Mouse (Mus musculus) lung, embryonic 15.5 days (tissue): ENCODE measurements around the gene Polr3b. TPM values are rescaled to one million over a fixed set of nuclear protein-coding genes. Genes with fewer than 3 reads are reported as not detected.

Source experiments
- ATAC-seq: fragments of 200-750 bp; cut with Nextera tagmentation; 2 replicates; pipeline ENCODE4 v1.8.0; 2017; ENCODE audit warnings: moderate number of reproducible peaks, borderline replicate concordance; ENCODE audit not compliant: low FRiP score, low TSS enrichment; ENCODE audit errors: extremely low read depth
- H3K27ac ChIP-seq: fragments of 300-500 bp; sonication (generic); 2 replicates; pipeline ENCODE4 v1.5.1; 2015; ENCODE audit warnings: moderate library complexity, mild to moderate bottlenecking, inconsistent platforms
- H3K27me3 ChIP-seq: fragments of 300-500 bp; sonication (generic); 2 replicates; pipeline ENCODE4 v1.6.1; 2015; ENCODE audit warnings: inconsistent platforms
- H3K36me3 ChIP-seq: fragments of 300-500 bp; sonication (generic); 2 replicates; pipeline ENCODE4 v1.6.1; 2015; ENCODE audit warnings: inconsistent platforms
- H3K4me1 ChIP-seq: fragments of 300-500 bp; sonication (generic); 2 replicates; pipeline ENCODE4 v1.6.1; 2015; ENCODE audit warnings: inconsistent platforms
- H3K4me2 ChIP-seq: fragments of 300-500 bp; sonication (generic); 2 replicates; pipeline ENCODE4 v1.6.1; 2015; ENCODE audit warnings: inconsistent platforms, mild to moderate bottlenecking, moderate library complexity
- H3K4me3 ChIP-seq: fragments of 300-500 bp; sonication (generic); 2 replicates; pipeline ENCODE4 v1.5.1; 2015; ENCODE audit warnings: mild to moderate bottlenecking, inconsistent platforms
- H3K9ac ChIP-seq: fragments of 300-500 bp; sonication (generic); 2 replicates; pipeline ENCODE4 v1.6.1; 2015; ENCODE audit warnings: inconsistent platforms
- H3K9me3 ChIP-seq: fragments of 300-500 bp; sonication (generic); 2 replicates; pipeline ENCODE4 v1.6.1; 2016; ENCODE audit warnings: inconsistent platforms
- WGBS: fragments of 180-500 bp; shearing (Covaris S2); methylation state at CpG from one replicate; pipeline ENCODE4 v1.1.7; 2015; 5-methylcytosine and 5-hydroxymethylcytosine counted together
- polyA plus RNA-seq: library from polyadenylated mRNA; unstranded; fragments of >200 nt; fragmentation: Nextera tagmentation; extraction: Ambion mirVana; gene quantifications from 2 replicates; pipeline ENCODE4 v1.2.1, GENCODE M21; 2015

Gene Polr3b
- polyA plus RNA-seq, 1 experiment from 2014 or later = 15.7 TPM

DNA sequence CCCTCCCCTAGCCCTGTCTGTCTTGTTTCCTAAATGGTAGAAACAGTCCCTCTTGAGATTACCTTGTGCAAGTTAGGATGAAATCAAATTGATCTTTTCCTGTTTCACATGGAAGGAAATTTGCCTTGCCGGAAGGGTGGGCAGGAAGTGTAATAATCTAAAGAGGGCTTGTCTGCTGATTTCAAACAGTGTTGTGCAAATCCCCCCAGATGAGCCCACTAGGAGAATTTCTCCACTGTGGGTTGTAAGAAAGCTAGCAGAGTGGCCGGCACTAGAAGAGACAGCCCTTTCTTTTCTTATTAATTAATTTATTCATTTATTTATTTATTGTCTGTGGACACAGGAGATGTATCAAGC, 36.8 kb upstream of the Polr3b start:
- WGBS = 45% methylated on average over 2 of the region's 2 CpGs
- Histone ChIP-seq H3K9me3 (no peaks in the 10 kb centered on the region), H3K4me1 (peaks cover 19% of the 10 kb centered on the region; the same call in 1 of the 2 replicates), H3K4me3 (no peak overlapping the region), H3K4me2 (no peak overlapping the region), H3K9ac (no peak overlapping the region), H3K36me3 (no peaks in the 10 kb centered on the region), H3K27me3 (no peaks in the 10 kb centered on the region), H3K27ac (no peak overlapping the region)
- no peak for ATAC-seq

DNA sequence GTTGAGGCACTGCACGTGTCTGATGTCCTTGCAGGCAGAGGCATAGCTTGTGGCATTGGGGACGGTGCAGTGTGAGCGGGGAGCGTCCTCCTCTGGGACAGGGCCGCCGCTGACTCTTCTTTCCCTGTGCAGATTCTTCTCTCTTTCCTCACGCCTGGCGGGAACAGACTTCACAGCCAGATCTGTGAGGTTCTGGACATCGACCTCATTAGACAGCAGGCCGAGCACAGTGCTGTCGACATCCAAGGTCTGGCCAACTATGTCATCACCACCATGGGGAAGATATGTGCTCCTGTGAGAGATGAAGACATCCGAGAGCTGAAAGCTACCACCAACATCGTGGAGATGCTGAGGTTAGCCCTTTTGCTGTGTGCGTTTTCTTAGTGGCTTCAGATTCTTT, 31.1 kb upstream of the Polr3b start:
- Histone ChIP-seq H3K9ac (no peak overlapping the region), H3K4me1 (peaks cover 8% of the 10 kb centered on the region; the same call in 1 of the 2 replicates), H3K4me3 (no peak overlapping the region), H3K4me2 (no peak overlapping the region), H3K36me3 (no peaks in the 10 kb centered on the region), H3K27me3 (no peaks in the 10 kb centered on the region), H3K9me3 (no peaks in the 10 kb centered on the region), H3K27ac (no peak overlapping the region)
- no peak for ATAC-seq
- WGBS = 73% methylated on average over 14 of the region's 14 CpGs

DNA sequence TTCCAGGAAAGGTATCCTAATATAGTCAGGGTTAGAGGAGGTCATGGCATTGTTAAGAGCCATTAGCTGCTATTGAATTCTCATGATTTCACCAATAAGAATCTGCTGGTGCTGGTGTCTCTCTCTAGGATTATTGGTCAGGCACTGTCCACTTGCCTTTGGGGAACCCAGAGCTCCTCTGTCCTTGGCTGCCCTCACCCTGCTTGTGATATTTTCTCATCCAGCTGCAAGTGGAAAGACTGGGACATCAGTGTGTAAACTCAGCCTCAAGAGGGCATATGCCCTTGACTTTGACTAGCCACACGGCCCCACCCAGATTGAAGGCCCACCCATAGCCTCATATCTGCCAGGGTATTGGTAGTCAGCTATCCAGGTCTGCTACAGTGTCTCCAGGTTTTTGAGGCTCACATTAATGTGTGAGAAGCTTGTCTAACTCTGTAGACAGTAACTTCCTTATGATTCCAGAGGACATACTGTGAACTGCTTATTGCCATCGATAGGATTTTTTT, 30.4 kb upstream of the Polr3b start:
- H3K27me3 ChIP-seq = no peaks in the 10 kb centered on the region
- no peak overlapping the region for H3K9ac ChIP-seq
- H3K9me3 ChIP-seq = no peaks in the 10 kb centered on the region
- H3K4me1 ChIP-seq = peaks cover 9% of the 10 kb centered on the region
- ATAC-seq = no peak
- 87% methylated on average over 2 of the region's 2 CpGs for WGBS
- no peak overlapping the region for H3K4me2 ChIP-seq
- H3K36me3 ChIP-seq = no peaks in the 10 kb centered on the region
- H3K27ac ChIP-seq = no peak overlapping the region
- H3K4me3 ChIP-seq = no peak overlapping the region

DNA sequence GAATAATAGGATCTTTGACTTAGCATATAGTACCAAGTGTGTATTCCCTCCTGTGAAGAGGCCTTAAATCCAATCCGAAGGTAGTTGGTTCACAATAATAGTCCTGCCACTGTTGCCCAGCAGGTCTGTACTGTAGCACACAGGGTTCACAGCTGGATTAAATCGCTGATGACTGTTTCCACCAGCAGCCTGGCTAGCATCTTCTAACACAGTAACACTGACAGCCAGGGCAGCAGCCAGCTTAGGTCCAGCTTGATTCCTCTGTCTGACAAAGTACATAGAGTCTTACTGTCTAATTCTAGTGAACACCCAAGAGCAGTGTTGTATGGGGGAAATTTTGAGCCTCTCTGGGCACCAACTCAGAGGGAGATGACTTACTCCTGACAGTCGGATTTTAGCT, 29.3 kb upstream of the Polr3b start:
- Histone ChIP-seq H3K4me3 (no peak overlapping the region), H3K4me2 (no peak overlapping the region), H3K36me3 (no peaks in the 10 kb centered on the region), H3K27me3 (no peaks in the 10 kb centered on the region), H3K4me1 (peaks cover 20% of the 10 kb centered on the region), H3K27ac (peak overlapping the region; percentile 55; the same call in 1 of the 2 replicates), H3K9ac (no peak overlapping the region), H3K9me3 (no peaks in the 10 kb centered on the region)
- WGBS = 36% methylated on average over 3 of the region's 3 CpGs
- peak; percentile 80 for ATAC-seq

DNA sequence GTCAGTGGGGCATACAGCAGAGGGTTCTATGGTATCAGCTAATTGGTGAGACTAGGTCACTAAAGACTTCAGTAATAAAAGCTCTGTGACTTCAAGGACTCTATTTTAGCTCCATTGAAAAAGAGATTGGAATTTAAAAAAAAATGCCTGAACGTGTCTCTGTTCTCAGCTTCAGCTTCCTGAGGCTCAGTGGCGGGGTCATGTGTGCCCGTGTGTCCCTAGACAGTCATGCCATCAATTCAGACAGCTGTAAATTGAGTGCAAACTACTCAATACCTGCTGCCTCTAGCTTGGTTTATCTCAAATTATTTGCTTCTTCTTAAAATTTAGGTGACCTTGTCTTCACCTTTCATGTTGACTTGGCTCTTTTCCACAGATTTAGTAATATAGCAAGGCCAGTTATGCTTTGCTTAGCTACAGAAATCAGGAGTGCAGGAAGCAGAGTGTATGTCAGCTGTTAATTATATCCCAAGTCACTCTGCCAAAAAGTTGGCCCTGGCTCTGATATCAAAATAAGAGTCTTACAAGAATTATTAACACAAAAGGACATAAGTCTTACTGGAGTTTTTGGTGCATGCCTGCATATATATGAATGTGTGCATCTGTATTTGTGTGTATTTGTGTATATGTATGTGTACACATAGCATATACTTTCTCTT, 24.8 kb upstream of the Polr3b start:
- Histone ChIP-seq H3K9me3 (no peaks in the 10 kb centered on the region), H3K4me2 (no peak overlapping the region), H3K9ac (no peak overlapping the region), H3K27me3 (no peaks in the 10 kb centered on the region), H3K4me3 (no peak overlapping the region), H3K36me3 (no peaks in the 10 kb centered on the region), H3K27ac (peak overlapping the region; percentile 53), H3K4me1 (peaks cover 17% of the 10 kb centered on the region)
- ATAC-seq = no peak
- 16% methylated on average over 3 of the region's 3 CpGs for WGBS

DNA sequence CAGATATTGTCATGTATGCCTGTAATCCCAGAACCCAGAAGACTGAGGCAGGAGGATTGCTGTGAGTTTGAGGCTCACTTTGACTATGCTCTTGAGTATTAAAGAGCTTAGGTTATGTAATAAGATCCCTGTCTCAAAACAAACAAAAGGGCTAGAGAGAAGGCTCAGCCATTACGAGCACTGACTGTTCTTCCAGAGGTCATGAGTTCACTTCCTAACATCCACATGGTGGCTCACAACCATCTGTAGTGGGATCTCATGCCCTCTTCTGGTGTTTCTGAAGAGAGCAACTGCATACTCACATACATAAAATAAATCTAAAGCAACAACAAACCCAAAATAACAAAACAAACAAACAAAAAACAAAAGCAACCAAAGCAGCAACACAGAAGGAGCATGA, 23.9 kb upstream of the Polr3b start:
- WGBS = 33% methylated on average over 1 of the region's 1 CpGs
- Histone ChIP-seq H3K9me3 (no peaks in the 10 kb centered on the region), H3K27me3 (no peaks in the 10 kb centered on the region), H3K4me1 (peaks cover 12% of the 10 kb centered on the region), H3K9ac (no peak overlapping the region), H3K27ac (no peak overlapping the region), H3K36me3 (no peaks in the 10 kb centered on the region), H3K4me3 (no peak overlapping the region), H3K4me2 (no peak overlapping the region)
- no peak for ATAC-seq

DNA sequence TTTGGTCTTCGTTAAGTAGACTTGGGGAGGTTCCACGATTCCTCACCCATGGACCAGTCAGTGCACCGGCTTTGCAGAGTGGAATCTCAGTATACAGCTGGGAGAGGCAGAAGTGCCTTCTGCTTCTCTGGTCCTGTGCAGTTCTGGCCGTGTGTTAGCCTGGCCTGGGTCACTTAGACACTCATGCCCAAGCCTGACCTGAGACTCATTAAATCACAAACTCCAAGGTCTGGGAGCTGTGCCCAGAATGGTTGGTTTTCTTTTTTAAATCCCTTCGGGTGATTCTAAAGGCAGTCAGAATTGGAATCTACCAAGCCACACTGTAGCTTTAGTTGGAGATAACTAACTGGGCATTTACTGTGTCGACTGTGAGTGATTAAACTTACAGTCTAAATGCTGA, 22.0 kb upstream of the Polr3b start:
- no peak for ATAC-seq
- WGBS = 79% methylated on average over 6 of the region's 6 CpGs
- no peaks in the 10 kb centered on the region for H3K27me3 ChIP-seq
- no peaks in the 10 kb centered on the region for H3K36me3 ChIP-seq
- H3K4me2 ChIP-seq = no peak overlapping the region
- no peak overlapping the region for H3K4me3 ChIP-seq
- H3K27ac ChIP-seq = no peak overlapping the region
- H3K9ac ChIP-seq = no peak overlapping the region
- no peaks in the 10 kb centered on the region for H3K9me3 ChIP-seq
- peaks cover 12% of the 10 kb centered on the region for H3K4me1 ChIP-seq

DNA sequence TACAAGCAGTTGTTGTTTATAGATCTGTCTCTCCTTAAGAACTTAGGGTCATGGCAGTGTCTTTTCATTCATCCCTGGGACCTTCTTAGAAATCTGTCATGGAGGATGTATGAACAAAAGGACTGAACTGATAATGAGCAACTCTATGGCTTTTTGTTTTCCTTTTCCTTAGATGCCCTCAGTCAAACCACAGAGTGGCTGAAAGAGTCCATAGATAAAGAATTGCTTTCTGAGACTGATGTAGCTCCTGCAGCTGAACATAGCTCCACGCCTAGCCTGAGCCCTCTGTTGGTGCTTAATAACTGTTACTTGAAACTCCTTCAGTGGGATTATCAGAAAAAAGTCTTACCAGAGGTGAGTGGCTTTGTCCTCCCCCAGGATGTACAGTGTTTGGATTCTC, 17.8 kb upstream of the Polr3b start:
- H3K27ac ChIP-seq = no peak overlapping the region
- WGBS = 56% methylated on average over 1 of the region's 1 CpGs
- H3K27me3 ChIP-seq = no peaks in the 10 kb centered on the region
- H3K4me3 ChIP-seq = no peak overlapping the region
- H3K4me2 ChIP-seq = no peak overlapping the region
- peaks cover under 1% of the 10 kb centered on the region; the same call in 1 of the 2 replicates for H3K4me1 ChIP-seq
- no peaks in the 10 kb centered on the region for H3K9me3 ChIP-seq
- no peak overlapping the region for H3K9ac ChIP-seq
- ATAC-seq = no peak
- H3K36me3 ChIP-seq = no peaks in the 10 kb centered on the region

DNA sequence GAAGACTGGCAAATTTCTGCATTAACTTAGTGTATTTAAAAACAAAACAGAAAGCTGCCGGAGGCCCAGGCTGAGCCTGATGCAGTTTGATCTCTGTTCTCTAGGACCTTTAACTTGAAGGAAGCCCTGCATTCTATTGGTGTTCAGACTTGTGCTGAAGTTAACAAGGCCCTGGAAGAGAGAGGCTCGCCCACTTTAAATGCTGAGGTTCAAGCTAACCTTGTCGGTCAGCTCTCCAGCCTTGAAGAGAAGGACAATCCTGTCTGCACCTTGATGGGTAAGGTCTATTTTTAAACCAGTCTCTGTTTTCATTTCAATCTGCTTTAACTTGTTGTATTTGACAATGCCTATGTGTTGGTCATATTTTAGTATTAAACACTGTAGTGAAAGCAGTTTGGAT, 13.7 kb upstream of the Polr3b start:
- whole genome bisulfite sequencing = 65% methylated on average over 3 of the region's 3 CpGs

DNA sequence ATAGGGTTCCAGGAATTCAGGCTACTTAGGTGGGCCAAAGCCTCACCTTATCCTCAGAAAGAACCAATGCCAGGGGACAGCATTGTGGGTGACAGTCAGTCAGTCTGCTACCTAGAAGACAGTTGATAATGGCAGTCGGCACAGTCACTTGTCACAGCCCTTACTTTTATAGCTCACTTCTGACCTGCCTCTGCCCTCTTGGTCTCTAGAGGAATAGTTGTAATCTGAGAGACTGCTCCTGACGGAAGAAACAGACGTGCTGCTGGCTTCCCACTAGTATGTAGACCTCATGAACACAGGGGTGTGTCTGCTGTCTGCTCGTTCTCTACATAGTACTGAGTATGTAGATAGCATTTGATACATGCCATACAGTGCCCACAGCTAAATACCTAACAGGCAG, 11.8 kb upstream of the Polr3b start:
- Histone ChIP-seq H3K9ac (no peak overlapping the region), H3K4me2 (no peak overlapping the region), H3K27ac (peak overlapping the region; percentile 65), H3K27me3 (no peaks in the 10 kb centered on the region), H3K4me1 (peaks cover 22% of the 10 kb centered on the region), H3K9me3 (no peaks in the 10 kb centered on the region), H3K4me3 (no peak overlapping the region), H3K36me3 (no peaks in the 10 kb centered on the region)
- no peak for ATAC-seq
- 37% methylated on average over 4 of the region's 4 CpGs for WGBS

More for the DNA sequence above, 13.7 kb upstream of the Polr3b start:
- Histone ChIP-seq H3K27ac (no peak overlapping the region), H3K4me2 (no peak overlapping the region), H3K36me3 (no peaks in the 10 kb centered on the region), H3K4me3 (no peak overlapping the region), H3K9me3 (no peaks in the 10 kb centered on the region), H3K9ac (no peak overlapping the region), H3K4me1 (peaks cover 22% of the 10 kb centered on the region), H3K27me3 (no peaks in the 10 kb centered on the region)
- ATAC-seq = no peak

DNA sequence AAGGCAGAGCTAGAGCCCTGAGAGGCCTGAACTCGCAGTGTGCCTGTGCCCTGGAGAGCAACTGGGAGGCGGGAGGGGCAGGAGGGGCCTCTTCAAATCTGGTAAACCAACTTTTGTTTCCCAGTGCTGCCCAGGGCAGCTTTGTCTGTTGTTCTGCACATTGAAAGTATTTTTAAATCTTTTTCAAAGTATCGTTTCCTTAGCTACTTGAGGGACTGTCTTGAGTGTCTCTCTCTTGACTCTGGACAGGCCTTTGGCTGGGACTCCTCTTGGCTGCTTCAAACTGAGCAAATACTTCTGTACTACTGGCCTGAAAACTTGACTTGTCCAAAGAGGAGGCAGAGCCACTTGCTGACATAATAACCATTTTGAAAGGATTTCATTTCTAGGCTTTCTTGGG, 11.3 kb upstream of the Polr3b start:
- ATAC-seq = peak; percentile 80
- no peak overlapping the region for H3K4me2 ChIP-seq
- H3K27me3 ChIP-seq = no peaks in the 10 kb centered on the region
- no peaks in the 10 kb centered on the region for H3K9me3 ChIP-seq
- H3K4me3 ChIP-seq = no peak overlapping the region
- no peaks in the 10 kb centered on the region for H3K36me3 ChIP-seq
- peaks cover 22% of the 10 kb centered on the region for H3K4me1 ChIP-seq
- H3K27ac ChIP-seq = peak overlapping the region; percentile 65
- WGBS = 44% methylated on average over 3 of the region's 3 CpGs
- H3K9ac ChIP-seq = no peak overlapping the region

DNA sequence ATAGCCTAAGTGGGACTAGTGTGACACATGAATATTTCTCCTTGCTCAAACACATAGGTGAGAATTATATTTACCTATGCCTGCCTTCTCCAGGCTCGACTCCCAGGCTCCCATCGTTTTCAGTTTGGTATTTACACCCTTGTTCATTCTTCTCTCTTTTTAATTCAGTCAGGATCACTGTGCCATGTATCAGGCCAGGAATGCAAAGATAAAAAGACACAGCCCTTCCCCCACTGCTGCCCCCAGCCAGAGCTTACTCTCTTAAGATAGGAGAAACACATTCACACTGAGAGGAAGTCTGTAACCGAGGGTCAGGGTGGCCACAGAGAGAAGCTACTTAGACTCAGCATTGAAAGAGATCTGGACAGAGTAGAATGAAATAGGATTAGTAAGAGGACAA, 10.4 kb upstream of the Polr3b start:
- H3K4me3 ChIP-seq = no peak overlapping the region
- peak overlapping the region; percentile 60 for H3K27ac ChIP-seq
- 35% methylated on average over 3 of the region's 3 CpGs for WGBS
- no peak overlapping the region for H3K4me2 ChIP-seq
- H3K9ac ChIP-seq = no peak overlapping the region
- peaks cover 22% of the 10 kb centered on the region for H3K4me1 ChIP-seq
- no peaks in the 10 kb centered on the region for H3K27me3 ChIP-seq
- no peak for ATAC-seq
- no peaks in the 10 kb centered on the region for H3K9me3 ChIP-seq
- no peaks in the 10 kb centered on the region for H3K36me3 ChIP-seq

DNA sequence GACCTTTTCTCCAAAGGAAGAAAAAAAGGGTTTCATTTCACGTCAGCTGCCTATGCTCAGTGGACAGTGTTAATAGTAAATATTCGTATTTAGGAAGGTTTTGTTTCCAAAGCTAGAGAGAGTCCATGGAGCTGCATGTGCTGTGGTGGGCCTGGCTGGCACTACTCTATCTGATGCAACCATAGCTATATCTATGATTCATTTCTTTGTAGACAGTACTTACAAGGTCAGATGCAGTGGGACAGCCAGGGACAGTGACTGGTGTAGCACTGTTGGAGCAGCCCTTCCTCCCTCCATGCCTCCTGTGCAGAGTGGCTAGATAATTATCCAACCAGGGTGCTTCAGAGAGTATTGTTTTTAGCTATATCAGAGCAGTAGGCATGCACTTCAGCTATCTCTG, 9.8 kb upstream of the Polr3b start:
- Histone ChIP-seq H3K9me3 (no peaks in the 10 kb centered on the region), H3K27me3 (no peaks in the 10 kb centered on the region), H3K4me2 (no peak overlapping the region), H3K27ac (no peak overlapping the region; the same call in 1 of the 2 replicates), H3K9ac (no peak overlapping the region), H3K36me3 (no peaks in the 10 kb centered on the region), H3K4me1 (peaks cover 22% of the 10 kb centered on the region), H3K4me3 (no peak overlapping the region)
- no peak for ATAC-seq
- 64% methylated on average over 2 of the region's 2 CpGs for WGBS
